Mouse (Mus musculus) adrenal gland (tissue): ENCODE measurements around the gene Col18a1.

Experiments used
- intact Hi-C: fragments of 180-260 bp; cut with DNase I; formaldehyde crosslinking; loops from one replicate; pipeline ENCODE4 v1.15.1; 2025

Gene Col18a1

DNA sequence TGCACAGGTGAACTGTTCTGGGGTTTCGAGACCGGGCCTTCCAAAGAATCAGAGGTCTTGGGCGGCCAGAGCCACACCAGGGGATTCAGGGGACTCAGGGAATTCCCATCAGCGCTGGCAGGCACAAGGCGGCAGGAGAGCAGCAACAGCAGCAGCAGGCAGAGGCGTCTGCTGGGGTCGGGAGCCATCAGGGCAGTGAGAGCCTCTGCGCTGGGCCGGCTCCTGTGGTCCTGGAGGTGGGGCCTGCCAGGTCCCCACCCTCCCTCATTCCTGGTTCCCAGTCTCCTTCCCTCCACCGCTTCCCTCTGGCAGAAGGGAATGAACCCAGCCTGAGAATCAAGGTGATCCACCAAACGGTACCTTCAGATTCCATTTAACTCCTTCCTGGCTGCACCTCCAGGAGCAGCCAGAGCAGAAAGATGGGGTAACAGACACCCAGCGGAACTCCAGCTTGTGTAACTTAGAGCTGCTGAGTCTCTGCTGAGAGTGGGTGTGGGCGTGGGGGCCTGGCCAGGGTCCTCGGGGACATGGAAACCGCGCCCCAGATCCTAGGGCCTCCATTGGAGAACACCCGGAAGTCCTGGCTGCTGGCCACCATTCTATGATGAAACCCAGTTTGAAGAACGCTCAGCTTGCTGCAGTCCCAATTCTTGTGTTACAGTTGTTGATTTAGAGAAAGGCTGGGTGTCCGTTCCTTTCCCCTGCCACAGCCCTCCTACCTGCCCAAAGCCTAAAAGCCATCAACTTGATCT lies 52.7 kb downstream of the Col18a1 start:
- intact Hi-C loops, result no loop called here

DNA sequence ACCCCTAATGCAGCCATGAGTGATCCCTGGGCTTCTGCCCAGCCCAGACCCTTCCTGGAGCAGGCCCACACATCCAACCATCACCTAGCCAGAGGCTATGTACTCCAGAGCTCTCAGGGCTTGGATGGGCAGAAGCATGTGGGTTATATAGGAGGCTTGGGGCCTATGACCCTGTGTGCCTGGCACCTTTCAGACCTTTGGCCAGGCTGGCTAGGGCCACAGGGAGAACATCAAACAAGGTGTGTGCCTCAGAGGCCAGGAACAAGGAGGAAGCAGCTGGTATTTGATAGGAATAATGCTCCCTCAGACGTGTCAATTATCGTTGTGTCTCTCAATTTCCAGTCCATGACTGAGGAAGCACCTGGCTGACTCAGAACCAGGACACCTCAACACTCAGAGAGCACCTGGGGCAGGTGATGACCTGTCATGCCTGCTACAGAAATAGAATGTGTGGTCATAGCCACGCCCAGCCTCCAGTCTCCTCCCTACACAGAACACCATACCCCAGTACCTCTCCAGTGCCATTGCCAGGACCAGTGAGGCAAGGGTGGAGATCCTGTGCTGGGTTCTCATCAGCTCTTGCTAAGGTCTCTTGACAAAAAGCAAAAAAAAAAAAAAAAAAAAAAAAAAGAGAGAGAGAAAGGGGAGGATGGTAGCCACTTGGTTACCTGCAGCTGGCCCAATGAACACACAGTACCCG lies 54.6 kb downstream of the Col18a1 start:
- intact Hi-C loops, result no loop called here

- intact Hi-C loops, result no loop called here
Observed at GRCm38 (mm10) chr10:77110843-77111242, 55.5 kb downstream of the Col18a1 start.

DNA sequence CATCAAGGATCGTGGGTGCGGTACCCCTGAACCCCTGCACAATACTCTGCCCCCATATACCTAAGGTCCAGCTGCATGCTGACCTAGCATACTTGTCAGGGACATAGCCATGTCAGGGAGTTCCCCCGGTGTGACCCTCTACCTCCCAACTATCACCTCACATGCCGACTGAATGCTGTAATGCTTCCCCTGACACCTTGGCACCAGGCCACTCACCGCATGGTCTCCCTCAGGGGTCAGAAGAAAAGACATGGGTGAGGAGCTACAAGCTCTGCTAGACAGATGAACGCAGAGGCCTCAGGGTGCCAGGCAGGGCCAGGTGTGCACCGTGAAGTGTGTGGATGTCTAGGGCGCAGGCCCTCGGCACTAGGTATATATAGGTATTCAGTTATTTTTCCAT lies 56.3 kb downstream of the Col18a1 start:
- intact Hi-C loops, result no loop called here

DNA sequence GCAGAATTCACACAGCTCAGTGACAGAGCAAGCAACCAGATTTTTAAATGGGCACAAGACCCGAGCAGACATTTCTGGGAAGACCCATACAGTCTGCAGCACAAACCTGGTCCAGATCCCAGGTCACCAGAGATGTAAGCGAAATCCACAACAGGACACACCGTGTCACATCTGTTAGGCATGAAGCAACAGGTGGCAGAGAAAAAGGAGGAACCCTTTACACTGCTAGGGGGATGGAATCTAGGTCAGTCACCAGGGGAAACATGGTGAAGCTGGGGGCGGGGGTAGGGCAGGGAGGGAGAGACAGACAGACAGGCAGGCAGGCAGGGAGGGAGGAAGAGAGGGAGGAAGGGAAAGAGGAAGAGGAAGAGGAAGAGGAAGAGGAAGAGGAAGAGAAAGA lies 58.2 kb downstream of the Col18a1 start:
- intact Hi-C loops, result no loop called here

GRCm38 (mm10) chr10:77104327-77104726 lies 62.0 kb downstream of the Col18a1 start:
- intact Hi-C loops, result no loop called here

DNA sequence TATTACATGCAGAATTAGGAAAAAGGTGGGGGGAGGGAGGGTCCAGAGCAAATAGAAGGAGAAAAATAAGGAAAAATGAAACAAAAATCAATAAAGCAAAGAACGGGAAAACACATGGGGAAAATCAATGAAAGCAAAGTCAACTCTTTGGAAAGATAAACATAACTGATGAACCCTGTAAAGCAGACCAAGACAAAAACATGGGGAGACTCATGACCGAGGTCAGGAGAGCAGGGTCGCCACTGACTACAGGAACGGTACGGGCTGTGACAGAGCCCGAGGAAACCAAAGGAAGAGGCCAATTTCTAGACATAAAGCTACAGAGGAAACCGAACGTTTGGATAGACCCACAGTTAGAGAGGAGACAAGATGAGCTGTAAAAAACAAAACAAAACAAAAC lies 62.7 kb downstream of the Col18a1 start:
- intact Hi-C loops, result no loop called here

DNA sequence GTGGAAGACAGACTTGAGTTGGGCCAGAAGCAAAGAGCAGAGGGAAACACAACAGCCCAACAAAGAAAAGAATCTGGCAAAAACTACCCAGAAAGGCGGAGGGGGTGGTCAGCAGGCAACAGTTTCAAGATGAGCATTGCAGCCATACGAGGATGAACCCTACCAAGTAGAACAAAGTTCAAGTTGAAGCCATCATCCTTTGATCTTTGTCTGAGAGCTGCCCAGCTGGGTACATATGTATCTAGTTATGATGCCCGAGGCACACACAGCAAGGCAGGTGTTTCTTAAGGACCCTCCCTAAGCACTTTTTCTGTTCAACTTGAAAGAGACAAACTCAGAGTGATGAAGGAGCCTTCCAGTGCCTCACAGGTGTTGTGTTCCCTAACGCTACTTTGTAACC lies 66.6 kb downstream of the Col18a1 start:
- intact Hi-C loops, result no loop called here

DNA sequence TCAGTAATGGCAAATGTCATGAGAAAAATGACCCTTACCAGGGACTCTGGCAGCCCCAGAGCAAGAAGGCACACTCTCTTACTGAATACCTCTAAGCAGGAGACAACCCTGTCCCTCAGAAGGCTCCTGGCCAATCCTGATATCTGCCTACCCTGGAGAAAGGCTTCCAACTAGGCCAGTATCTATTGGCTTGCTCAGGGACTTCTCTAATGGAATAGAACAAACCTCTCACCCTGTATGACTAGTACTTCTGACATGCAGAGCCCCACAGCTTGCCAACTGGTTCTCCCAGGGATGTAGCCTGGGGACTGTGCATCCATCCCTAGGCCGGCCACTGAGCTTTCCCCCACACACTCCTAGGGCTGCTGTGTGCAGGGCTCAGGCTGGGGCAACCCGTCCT lies 67.7 kb downstream of the Col18a1 start:
- intact Hi-C loops, result no loop called here

DNA sequence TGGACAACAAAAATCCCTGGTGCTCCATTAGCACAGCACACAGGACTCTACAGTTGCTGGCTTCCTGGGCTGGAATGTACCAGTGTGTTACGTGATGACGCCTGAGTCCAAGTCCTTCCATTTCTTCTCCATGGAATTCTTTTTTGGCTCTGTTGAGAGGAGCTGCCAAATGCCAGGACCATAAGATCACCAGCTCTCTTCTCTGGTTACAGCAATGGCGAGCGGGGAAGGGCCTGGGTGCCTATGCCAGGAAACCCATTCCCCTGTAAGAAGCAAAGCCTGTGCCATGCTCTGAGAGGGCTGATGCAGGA lies 68.5 kb downstream of the Col18a1 start:
- intact Hi-C loops, result no loop called here

- intact Hi-C loops, result no loop called here
Observed at GRCm38 (mm10) chr10:77097006-77097889, 69.1 kb downstream of the Col18a1 start.

- intact Hi-C loops, result no loop called here
Observed at GRCm38 (mm10) chr10:77095666-77096065, 70.7 kb downstream of the Col18a1 start.

DNA sequence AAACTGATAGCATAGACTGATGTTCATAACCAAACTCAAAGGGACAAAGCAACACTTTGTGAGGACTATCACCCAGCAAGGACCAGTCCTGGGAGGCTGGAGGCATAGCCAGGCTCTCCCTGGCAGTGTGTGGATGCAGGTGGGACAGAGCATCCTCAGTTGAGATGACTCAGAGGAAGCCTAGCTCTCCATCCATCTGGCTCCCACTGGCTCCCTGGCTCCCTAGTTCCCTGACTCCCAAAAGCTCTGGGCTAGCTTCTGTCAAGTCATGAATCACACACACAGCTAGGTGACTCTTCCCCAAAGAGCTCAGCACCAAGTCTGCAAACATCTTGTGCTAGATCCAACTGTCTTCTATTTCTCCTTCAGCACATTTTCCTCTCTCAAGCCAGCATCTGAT lies 72.5 kb downstream of the Col18a1 start:
- intact Hi-C loops, result no loop called here

DNA sequence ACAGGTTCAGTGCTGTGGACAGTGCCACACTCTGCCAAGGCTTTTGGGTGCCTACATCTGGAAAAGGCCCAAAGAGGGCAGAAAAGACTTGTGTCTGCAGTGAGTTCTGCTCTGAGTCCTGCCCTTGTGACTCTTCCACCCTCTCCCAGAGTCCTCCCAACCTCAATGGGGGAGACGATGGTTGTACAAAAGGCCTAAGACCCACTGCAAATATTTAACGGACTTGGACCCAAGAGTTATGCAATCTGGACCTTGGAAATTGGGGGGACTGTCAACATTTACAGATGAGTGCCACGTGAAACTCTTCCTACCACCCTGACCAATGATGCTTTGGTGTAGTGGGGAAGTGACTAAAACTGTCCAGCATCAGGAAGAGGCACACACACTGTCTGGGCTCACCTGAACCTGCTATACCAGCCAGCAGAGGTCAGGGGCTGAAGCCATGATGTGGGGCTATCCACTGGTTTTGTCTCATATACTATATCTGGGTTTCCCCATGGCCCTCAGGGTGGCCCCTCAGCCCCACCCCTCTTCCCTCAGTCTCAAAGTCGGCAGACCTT lies 74.7 kb downstream of the Col18a1 start:
- intact Hi-C loops, result no loop called here

DNA sequence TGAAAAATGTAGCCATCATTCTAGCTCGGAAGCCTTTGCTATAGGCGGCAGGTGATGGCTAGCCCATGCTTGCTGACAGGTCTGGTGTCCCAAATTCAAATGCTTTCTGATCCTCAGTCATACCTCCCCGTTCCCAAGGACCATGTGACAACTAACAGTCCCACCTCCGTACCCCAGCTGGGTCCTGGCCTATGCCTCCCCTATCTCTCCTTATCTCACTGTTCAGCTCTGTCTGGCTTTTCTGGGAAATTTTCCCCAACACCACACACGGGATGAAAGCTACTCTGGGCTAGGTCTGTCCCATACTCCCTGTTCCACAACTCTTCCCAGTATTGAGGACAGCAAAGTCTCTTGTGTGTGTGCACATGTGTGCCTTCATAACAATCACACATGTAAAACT lies 76.3 kb downstream of the Col18a1 start:
- intact Hi-C loops, result no loop called here

DNA sequence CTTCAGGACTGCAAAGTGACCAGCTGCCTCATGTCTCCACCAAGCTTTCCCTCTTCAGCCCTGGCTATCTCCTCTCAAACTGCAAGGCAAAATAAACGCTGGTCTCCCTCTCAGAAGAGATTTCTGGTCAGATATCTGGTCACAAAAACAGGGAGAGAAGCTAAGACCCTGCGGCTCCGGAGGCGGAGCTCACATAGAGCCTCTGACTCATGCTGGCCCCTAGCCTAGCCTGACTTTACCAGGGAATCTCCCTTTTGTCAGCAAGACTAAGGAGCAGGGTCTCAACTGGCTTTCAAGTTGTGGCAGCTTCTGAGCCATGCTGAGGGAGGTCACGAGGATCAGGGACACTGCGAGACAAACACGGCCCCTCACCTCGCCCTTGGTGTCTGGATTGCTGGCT lies 77.0 kb downstream of the Col18a1 start:
- intact Hi-C loops, result no loop called here

DNA sequence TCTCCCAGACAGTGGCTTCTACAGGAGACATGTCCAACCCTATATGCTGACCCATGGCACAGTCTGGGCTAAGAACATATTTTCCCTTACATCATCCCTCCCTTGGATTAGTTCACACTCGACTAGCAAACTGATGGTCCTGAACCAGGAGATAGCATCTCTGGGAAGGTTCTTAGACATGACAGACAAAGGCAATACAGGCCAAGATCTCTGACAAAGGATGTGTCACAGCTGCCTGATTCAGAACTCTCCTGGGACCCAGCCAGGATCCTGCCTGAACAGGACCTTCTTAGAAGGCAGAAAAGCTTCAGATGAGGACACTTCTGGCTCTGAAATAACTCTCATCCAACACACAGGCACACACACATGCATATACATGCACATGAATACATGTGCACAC lies 81.8 kb downstream of the Col18a1 start:
- intact Hi-C loops, result no loop called here

- intact Hi-C loops, result loop anchor here (1.0 to 2.0 kb wide), 2 partner anchors 44 to 170 kb away; no protein-coding TSS in a partner anchor
Observed at GRCm38 (mm10) chr10:77082921-77083320, 83.4 kb downstream of the Col18a1 start.

DNA sequence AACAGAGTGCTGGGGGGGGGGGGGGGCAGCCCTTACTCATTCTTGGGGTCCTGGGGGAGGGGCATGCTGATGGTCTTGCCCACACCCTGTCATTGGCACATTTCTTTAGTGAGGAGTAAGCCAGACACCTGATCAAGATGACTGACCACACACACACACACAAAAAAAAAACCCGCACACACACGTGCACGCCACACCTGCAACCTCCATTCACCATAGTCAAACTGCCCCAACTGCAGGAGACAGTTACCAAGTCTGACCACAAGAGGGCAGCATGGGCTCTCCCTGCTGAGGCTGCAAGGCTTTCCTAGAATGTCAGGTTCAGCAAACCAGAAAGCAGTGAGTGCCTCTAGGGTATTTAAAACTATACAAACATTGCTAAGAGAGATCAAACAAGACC lies 83.9 kb downstream of the Col18a1 start:
- intact Hi-C loops, result loop anchor here (2.0 kb wide), 1 partner anchor 170 kb away; no protein-coding TSS in a partner anchor

DNA sequence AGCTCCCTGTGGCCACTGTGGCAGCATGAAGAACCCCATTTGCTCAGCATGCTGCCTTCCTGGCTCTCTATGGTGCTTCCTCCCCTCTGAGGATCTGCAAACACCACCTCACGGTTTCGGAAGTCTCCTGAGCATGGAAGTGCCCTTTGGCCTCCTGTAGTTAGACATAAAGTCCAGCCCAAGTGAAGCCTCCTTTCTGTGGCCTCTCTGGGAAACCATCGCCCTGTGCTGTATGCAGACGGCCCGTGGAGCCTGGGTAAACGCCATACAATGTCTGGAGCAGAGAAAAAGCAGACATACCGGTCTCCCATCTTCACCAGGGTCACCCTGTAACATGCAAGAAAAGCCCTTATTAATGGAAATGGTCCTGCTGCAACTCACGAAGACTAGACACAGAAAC lies 87.4 kb downstream of the Col18a1 start:
- intact Hi-C loops, result no loop called here

- intact Hi-C loops, result no loop called here
Observed at GRCm38 (mm10) chr10:77078456-77078855, 87.9 kb downstream of the Col18a1 start.
